Mouse (Mus musculus): ENCODE data around the gene Hist2h2ab. TPM values are rescaled to one million over a fixed set of nuclear protein-coding genes. Genes with fewer than 3 reads are reported as not detected.
"Not testable (repeated sequence)": the region's sequence is repeated elsewhere in the genome, so short reads cannot be mapped to it uniquely, and the experiment has no call there.

Gene Hist2h2ab
- polyA plus RNA-seq (2014; fragmentation: Nextera tagmentation; extraction: Ambion mirVana): 0.71 TPM in 1 of 2 replicates, not detected in the other

GRCm38 (mm10) chr3:96219661-96220130 lies at the start of gene Hist2h2ab, which contains the start of gene Bola1:
Gene Hist2h2ab (plus strand): TSS chr3:96219865.
Gene Bola1 (minus strand): TSS chr3:96219709.
- Histone ChIP-seq H3K4me2 (ENCODE audit: low read depth, low read length, severe bottlenecking) (peak within 1 kb of the TSS; percentile 68), H3K36me3 (ENCODE audit: control insufficient read depth, insufficient read depth, low read length) (no peaks in the 10 kb centered on the region), H3K4me3 (ENCODE audit: low read depth, low read length) (peak within 1 kb of the TSS; percentile 44), H3K27me3 (ENCODE audit: control insufficient read depth, insufficient read depth, low read length) (no peaks in the 10 kb centered on the region), H3K9ac (ENCODE audit: low read length) (peak within 1 kb of the TSS; percentile 84), H3K4me1 (replicated peaks; ENCODE audit: control insufficient read depth, insufficient read depth, low read length) (peaks cover 10% of the 10 kb centered on the region; the same call in 1 of the 2 replicates), H3K27ac (ENCODE audit: low read depth, low read length) (peak within 1 kb of the TSS; percentile 98), H3K9me3 (ENCODE audit: control insufficient read depth, low read length) (no peaks in the 10 kb centered on the region)
- peak; percentile 85 for ATAC-seq (replicated peaks; ENCODE audit: low FRiP score)
- DNase-seq (ENCODE audit: low spot score): peak; percentile 86
- under 1% methylated on average over 37 of the region's 37 CpGs for WGBS

- H3K9me3 ChIP-seq (ENCODE audit: control insufficient read depth, low read length): no peaks in the 10 kb centered on the region
- H3K27me3 ChIP-seq (ENCODE audit: control insufficient read depth, insufficient read depth, low read length): no peaks in the 10 kb centered on the region
- H3K4me1 ChIP-seq (replicated peaks; ENCODE audit: control insufficient read depth, insufficient read depth, low read length): peaks cover 9% of the 10 kb centered on the region
- WGBS: 82% methylated on average over 4 of the region's 4 CpGs
- no peaks in the 10 kb centered on the region; the same call in 1 of the 2 replicates for H3K36me3 ChIP-seq (ENCODE audit: control insufficient read depth, insufficient read depth, low read length)
- no peak overlapping the region for H3K4me2 ChIP-seq (ENCODE audit: low read depth, low read length, severe bottlenecking)
- no peak for DNase-seq (ENCODE audit: low spot score)
- no peak for ATAC-seq (replicated peaks; ENCODE audit: low FRiP score)
- H3K4me3 ChIP-seq (ENCODE audit: low read depth, low read length): no peak overlapping the region
- no peak overlapping the region for H3K9ac ChIP-seq (ENCODE audit: low read length)
- no peak overlapping the region for H3K27ac ChIP-seq (ENCODE audit: low read depth, low read length)
Measured at GRCm38 (mm10) chr3:96170276-96170675, 49.4 kb upstream of the Hist2h2ab start.

- Histone ChIP-seq H3K4me1 (replicated peaks; ENCODE audit: control insufficient read depth, insufficient read depth, low read length) (peaks cover 9% of the 10 kb centered on the region), H3K27ac (ENCODE audit: low read depth, low read length) (peak overlapping the region; percentile 97; the same call in 1 of the 2 replicates), H3K9ac (ENCODE audit: low read length) (peak overlapping the region; percentile 96), H3K36me3 (ENCODE audit: control insufficient read depth, insufficient read depth, low read length) (no peaks in the 10 kb centered on the region; the same call in 1 of the 2 replicates), H3K4me3 (ENCODE audit: low read depth, low read length) (peak overlapping the region; percentile 74), H3K4me2 (ENCODE audit: low read depth, low read length, severe bottlenecking) (peak overlapping the region; percentile 87), H3K9me3 (ENCODE audit: control insufficient read depth, low read length) (no peaks in the 10 kb centered on the region), H3K27me3 (ENCODE audit: control insufficient read depth, insufficient read depth, low read length) (no peaks in the 10 kb centered on the region)
- DNase-seq (ENCODE audit: low spot score): no peak
- WGBS: 83% methylated on average over 10 of the region's 10 CpGs
- no peak for ATAC-seq (replicated peaks; ENCODE audit: low FRiP score)
Measured at GRCm38 (mm10) chr3:96170976-96171545, 48.6 kb upstream of the Hist2h2ab start.

- H3K9me3 ChIP-seq (ENCODE audit: control insufficient read depth, low read length): no peaks in the 10 kb centered on the region
- 23% methylated on average over 18 of the region's 18 CpGs for WGBS
- H3K9ac ChIP-seq (ENCODE audit: low read length): peak overlapping the region; percentile 96
- H3K4me2 ChIP-seq (ENCODE audit: low read depth, low read length, severe bottlenecking): peak overlapping the region; percentile 87
- peaks cover 9% of the 10 kb centered on the region for H3K4me1 ChIP-seq (replicated peaks; ENCODE audit: control insufficient read depth, insufficient read depth, low read length)
- no peak for DNase-seq (ENCODE audit: low spot score)
- peak overlapping the region; percentile 74 for H3K4me3 ChIP-seq (ENCODE audit: low read depth, low read length)
- ATAC-seq (replicated peaks; ENCODE audit: low FRiP score): no peak; the same call in 1 of the 2 replicates
- H3K27me3 ChIP-seq (ENCODE audit: control insufficient read depth, insufficient read depth, low read length): no peaks in the 10 kb centered on the region
- peak overlapping the region; percentile 97 for H3K27ac ChIP-seq (ENCODE audit: low read depth, low read length)
- peaks cover 2% of the 10 kb centered on the region; the same call in 1 of the 2 replicates for H3K36me3 ChIP-seq (ENCODE audit: control insufficient read depth, insufficient read depth, low read length)
Measured at GRCm38 (mm10) chr3:96171583-96172196, 48.0 kb upstream of the Hist2h2ab start.

GRCm38 (mm10) chr3:96172197-96173178 lies 47.2 kb upstream of the Hist2h2ab start, which contains the start of gene Sf3b4:
Gene Sf3b4 (plus strand): TSS chr3:96172332.
- Histone ChIP-seq H3K36me3 (ENCODE audit: control insufficient read depth, insufficient read depth, low read length) (peaks cover 3% of the 10 kb centered on the region; the same call in 1 of the 2 replicates), H3K4me1 (replicated peaks; ENCODE audit: control insufficient read depth, insufficient read depth, low read length) (peaks cover 9% of the 10 kb centered on the region), H3K27me3 (ENCODE audit: control insufficient read depth, insufficient read depth, low read length) (no peaks in the 10 kb centered on the region), H3K4me3 (ENCODE audit: low read depth, low read length) (peak within 1 kb of the TSS; percentile 74), H3K9me3 (ENCODE audit: control insufficient read depth, low read length) (no peaks in the 10 kb centered on the region), H3K4me2 (ENCODE audit: low read depth, low read length, severe bottlenecking) (peak within 1 kb of the TSS; percentile 87), H3K27ac (ENCODE audit: low read depth, low read length) (peak within 1 kb of the TSS; percentile 97), H3K9ac (ENCODE audit: low read length) (peak within 1 kb of the TSS; percentile 96)
- WGBS: 1% methylated on average over 56 of the region's 58 CpGs
- peak; percentile 97 for DNase-seq (ENCODE audit: low spot score)
- ATAC-seq (replicated peaks; ENCODE audit: low FRiP score): peak; percentile 93

GRCm38 (mm10) chr3:96173185-96173584 lies 46.5 kb upstream of the Hist2h2ab start:
- WGBS: 38% methylated on average over 7 of the region's 7 CpGs
- peaks cover 9% of the 10 kb centered on the region for H3K4me1 ChIP-seq (replicated peaks; ENCODE audit: control insufficient read depth, insufficient read depth, low read length)
- H3K36me3 ChIP-seq (ENCODE audit: control insufficient read depth, insufficient read depth, low read length): peaks cover 5% of the 10 kb centered on the region; the same call in 1 of the 2 replicates
- no peak overlapping the region for H3K27ac ChIP-seq (ENCODE audit: low read depth, low read length)
- peak overlapping the region; percentile 48 for H3K4me2 ChIP-seq (ENCODE audit: low read depth, low read length, severe bottlenecking)
- DNase-seq (ENCODE audit: low spot score) (no peak), ATAC-seq (replicated peaks; ENCODE audit: low FRiP score) (no peak)
- peak overlapping the region; percentile 96 for H3K9ac ChIP-seq (ENCODE audit: low read length)
- H3K9me3 ChIP-seq (ENCODE audit: control insufficient read depth, low read length): no peaks in the 10 kb centered on the region
- H3K4me3 ChIP-seq (ENCODE audit: low read depth, low read length): peak overlapping the region; percentile 74
- no peaks in the 10 kb centered on the region for H3K27me3 ChIP-seq (ENCODE audit: control insufficient read depth, insufficient read depth, low read length)

GRCm38 (mm10) chr3:96174042-96174441 lies 45.6 kb upstream of the Hist2h2ab start:
- not testable (repeated sequence) for H3K9ac ChIP-seq (ENCODE audit: low read length); H3K4me2 ChIP-seq (ENCODE audit: low read depth, low read length, severe bottlenecking); ATAC-seq (replicated peaks; ENCODE audit: low FRiP score); DNase-seq (ENCODE audit: low spot score); H3K4me3 ChIP-seq (ENCODE audit: low read depth, low read length); H3K9me3 ChIP-seq (ENCODE audit: control insufficient read depth, low read length); H3K27me3 ChIP-seq (ENCODE audit: control insufficient read depth, insufficient read depth, low read length); H3K27ac ChIP-seq (ENCODE audit: low read depth, low read length); H3K4me1 ChIP-seq (replicated peaks; ENCODE audit: control insufficient read depth, insufficient read depth, low read length); H3K36me3 ChIP-seq (ENCODE audit: control insufficient read depth, insufficient read depth, low read length)
- 91% methylated on average over 4 of the region's 4 CpGs for WGBS

GRCm38 (mm10) chr3:96175251-96175650 lies 44.4 kb upstream of the Hist2h2ab start:
- 94% methylated on average over 6 of the region's 6 CpGs for WGBS
- H3K4me3 ChIP-seq (ENCODE audit: low read depth, low read length): no peak overlapping the region
- H3K27me3 ChIP-seq (ENCODE audit: control insufficient read depth, insufficient read depth, low read length): no peaks in the 10 kb centered on the region
- H3K36me3 ChIP-seq (ENCODE audit: control insufficient read depth, insufficient read depth, low read length): peaks cover 5% of the 10 kb centered on the region; the same call in 1 of the 2 replicates
- H3K9ac ChIP-seq (ENCODE audit: low read length): no peak overlapping the region
- no peak overlapping the region for H3K4me2 ChIP-seq (ENCODE audit: low read depth, low read length, severe bottlenecking)
- H3K27ac ChIP-seq (ENCODE audit: low read depth, low read length): no peak overlapping the region
- peaks cover 9% of the 10 kb centered on the region for H3K4me1 ChIP-seq (replicated peaks; ENCODE audit: control insufficient read depth, insufficient read depth, low read length)
- no peaks in the 10 kb centered on the region for H3K9me3 ChIP-seq (ENCODE audit: control insufficient read depth, low read length)
- no peak for ATAC-seq (replicated peaks; ENCODE audit: low FRiP score)
- no peak for DNase-seq (ENCODE audit: low spot score)
